Mouse (Mus musculus): ENCODE data around the gene Uts2r.
A peak's percentile ranks its signal among the peaks of the same experiment; 100 is the strongest.

Gene Uts2r

GRCm38 (mm10) chr11:121159971-121160370 lies at the start of gene Uts2r:
Gene Uts2r (plus strand): TSS chr11:121160271.
- DNase-seq (ENCODE audit: low spot score): no peak

- DNase-seq (ENCODE audit: low spot score): no peak
Measured at GRCm38 (mm10) chr11:121111051-121111450, 49.0 kb upstream of the Uts2r start.

DNA sequence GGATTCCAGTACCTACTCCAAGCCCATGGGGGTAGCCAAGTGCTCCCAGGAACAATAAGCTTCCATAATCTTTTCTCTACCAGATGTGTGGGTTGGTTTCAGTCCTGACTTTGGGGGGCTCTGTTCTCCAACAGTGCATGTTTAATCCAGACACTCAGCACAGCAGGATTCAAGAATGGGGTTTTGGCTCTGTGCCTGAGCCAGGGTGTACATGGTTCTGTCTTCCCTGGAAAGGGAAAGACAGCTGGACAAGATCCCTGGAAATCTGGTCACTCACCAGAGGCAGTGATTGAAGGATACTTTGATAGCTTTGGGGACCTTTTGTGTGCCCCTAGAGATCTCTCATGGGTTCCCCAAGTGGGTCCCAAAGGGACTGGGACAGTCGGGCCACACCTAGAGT lies 48.5 kb upstream of the Uts2r start:
- peak; percentile 43 for DNase-seq (ENCODE audit: low spot score)

DNA sequence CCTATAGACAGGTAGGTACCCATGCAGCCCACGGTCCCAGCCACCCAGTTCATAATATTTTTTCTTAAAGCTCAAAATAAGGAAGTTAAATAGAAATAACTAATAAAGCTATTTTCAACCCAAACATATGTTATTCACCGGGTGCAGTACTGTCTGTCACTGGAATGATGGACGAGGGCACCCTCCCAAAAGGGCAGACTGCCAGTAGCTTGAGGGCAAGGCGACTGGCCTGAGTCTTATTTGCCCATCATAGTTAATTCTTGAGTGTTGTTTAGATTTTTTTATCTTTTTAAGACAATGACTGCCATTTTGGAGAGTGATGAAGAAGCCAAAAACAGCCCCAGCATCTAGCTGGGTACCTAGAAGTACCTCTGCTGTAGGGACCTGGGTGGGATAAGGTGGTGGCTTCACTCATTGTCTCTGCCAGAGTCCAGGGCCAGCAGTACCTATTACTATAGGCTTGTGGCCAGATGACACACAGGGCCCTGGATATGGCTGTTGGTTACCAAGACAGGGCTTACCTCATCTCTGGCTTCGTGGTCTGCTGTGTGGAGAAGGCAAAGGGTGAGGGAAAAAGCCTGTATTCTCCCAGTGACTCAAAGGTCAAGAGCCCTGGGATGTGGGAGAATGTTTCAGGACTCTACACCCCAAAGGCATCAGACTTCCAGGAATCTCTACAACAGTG lies 47.8 kb upstream of the Uts2r start:
- DNase-seq (ENCODE audit: low spot score): peak; percentile 87

DNA sequence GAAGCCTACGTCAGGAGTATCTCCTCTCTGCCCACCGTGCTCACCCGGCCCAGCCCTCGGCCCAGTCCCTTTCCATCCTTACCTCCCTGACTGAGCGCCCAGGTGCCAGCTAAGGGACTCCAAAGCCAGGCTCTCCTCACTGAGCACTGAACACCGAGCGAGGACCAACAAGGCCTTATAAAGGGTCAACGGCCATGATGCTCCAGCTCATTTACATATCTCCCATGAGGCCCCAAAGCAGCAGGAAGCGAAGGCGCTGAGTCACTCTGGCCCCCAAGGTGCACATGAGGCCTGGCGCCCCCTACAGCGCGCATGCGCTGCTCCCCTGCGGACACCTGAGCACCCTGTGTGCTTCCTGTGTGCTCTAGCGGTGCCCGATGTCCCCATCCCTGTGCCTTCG lies 42.0 kb upstream of the Uts2r start:
- no peak for DNase-seq (ENCODE audit: low spot score)

GRCm38 (mm10) chr11:121118577-121118976 lies 41.5 kb upstream of the Uts2r start, which contains the start of gene Tex19.2:
Gene Tex19.2 (minus strand): TSS chr11:121118677.
- no peak for DNase-seq (ENCODE audit: low spot score)

GRCm38 (mm10) chr11:121121151-121121550 lies 38.9 kb upstream of the Uts2r start:
- no peak for DNase-seq (ENCODE audit: low spot score)

GRCm38 (mm10) chr11:121122024-121122670 lies 37.9 kb upstream of the Uts2r start:
- no peak for DNase-seq (ENCODE audit: low spot score)

- DNase-seq (ENCODE audit: low spot score): no peak
Measured at GRCm38 (mm10) chr11:121123438-121123837, 36.6 kb upstream of the Uts2r start.

DNA sequence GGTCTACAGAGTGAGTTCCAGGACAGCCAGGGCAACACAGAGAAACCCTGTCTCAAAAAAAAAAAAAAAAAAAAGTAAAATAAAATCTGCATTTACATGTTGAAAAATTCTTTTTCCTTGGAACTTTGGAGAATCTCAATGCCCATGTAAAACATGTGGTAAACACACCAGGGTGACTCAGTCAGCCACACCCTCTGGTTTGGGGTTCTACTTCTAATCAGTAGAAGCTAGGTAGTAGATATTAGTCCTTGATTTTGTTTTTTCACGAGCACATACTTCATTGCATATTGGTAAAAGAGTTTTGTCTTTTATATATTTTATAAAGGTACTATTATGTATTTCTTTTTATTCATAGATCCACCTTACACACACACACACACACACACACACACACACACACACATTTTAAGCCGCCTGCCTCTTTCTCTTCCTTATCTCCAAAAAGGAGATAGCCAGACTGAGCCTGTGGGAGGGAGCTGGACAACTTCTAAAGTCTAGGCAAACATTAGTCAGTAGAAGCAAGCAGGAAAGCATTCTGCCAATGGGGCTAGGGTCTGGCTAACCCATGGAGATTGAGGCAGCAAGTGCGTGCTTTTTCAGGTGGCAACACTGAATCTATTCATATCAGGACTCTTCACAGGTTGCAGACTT lies 34.4 kb upstream of the Uts2r start:
- no peak for DNase-seq (ENCODE audit: low spot score)

DNA sequence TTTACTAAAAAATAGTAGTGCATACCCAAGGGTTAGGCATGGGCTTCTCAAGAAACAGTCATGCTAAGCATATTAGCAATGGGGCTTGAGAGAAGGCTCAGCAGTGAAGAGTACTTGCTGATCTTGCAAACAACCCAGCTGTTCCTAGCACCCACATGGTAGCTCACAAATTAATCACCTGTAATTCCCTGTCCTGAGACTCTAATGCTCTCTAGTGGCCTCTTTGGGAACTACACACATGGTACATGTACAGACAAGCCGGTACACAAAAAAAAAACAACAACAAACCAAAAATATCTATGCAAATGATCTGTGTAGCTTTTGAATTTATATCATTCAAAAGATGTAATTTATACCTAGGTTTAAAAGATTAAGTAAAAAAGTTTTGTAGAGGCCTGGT lies 33.7 kb upstream of the Uts2r start:
- DNase-seq (ENCODE audit: low spot score): no peak

DNA sequence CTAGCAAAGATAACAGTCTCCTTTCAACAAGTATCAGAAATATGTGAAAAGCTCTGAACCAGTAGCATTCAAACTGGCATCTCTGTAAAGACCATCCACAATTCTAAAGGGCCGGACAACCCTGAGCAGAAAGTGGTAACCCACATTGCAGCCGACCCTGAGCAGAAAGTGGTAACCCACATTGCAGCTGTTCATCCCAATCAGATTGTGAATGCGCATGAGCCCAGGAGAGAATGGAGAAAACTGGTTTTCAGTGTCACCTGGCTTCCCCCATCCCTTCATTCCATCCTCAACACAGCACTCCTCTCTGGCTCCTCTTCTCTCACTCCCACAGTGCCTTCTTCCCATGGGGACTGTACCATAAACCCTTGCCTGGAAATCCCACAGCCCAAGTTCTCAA lies 32.6 kb upstream of the Uts2r start:
- no peak for DNase-seq (ENCODE audit: low spot score)

GRCm38 (mm10) chr11:121129616-121130015 lies 30.5 kb upstream of the Uts2r start:
- peak; percentile 55 for DNase-seq (ENCODE audit: low spot score)

- DNase-seq (ENCODE audit: low spot score): no peak
Measured at GRCm38 (mm10) chr11:121134600-121134999, 25.5 kb upstream of the Uts2r start.

DNA sequence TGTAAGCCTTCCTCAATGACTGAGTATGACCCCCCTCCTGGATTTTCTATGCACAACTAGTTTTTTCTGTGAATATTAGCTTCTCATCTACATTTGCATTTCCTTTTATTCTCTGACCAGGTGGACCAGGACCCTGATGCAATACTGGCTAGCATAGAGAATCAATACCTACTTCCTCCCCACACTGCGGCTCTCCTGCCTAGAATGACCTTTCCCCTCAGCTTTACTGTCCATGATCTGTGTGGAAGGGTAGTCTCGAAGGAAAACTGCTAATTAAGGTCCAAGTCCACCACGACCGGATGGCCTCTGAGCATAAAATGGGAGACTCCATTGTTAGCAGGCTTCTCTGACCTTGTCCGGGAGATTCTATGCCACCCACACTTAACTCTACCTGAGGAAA lies 22.4 kb upstream of the Uts2r start:
- DNase-seq (ENCODE audit: low spot score): no peak

GRCm38 (mm10) chr11:121138732-121139131 lies 21.3 kb upstream of the Uts2r start:
- DNase-seq (ENCODE audit: low spot score): no peak

DNA sequence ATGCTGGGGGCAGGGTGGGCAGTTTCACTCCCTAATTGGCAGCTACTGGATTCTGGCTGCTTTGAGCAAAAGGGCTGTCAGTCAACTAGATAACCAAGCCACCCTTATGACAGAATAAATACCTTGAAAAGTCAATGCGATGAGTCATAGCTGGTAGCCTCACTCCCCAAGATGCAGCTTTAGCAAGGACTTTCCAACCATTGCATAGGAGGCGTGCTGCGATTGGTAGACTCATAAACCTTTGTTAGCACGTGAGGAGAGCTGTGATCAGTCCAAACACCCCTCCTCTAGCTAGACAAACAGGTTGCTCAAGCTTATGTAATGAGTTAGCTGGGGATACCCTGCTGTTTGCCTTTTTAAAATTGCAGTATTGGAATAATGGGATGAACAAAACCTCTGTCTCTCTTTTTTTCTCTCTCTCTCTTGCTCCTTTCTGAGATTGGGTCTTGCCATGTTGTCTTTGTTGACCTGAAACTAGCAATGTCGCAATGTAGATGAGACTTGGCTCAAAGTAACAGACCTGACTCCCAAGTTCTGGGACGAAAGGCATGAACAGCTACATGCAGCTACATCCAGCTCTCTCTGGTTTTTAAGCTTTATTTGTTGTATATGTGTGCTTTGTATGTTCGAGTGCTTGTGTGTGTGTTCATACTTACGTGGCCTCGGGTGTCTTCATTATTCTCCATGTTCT lies 16.6 kb upstream of the Uts2r start:
- DNase-seq (ENCODE audit: low spot score): peak; percentile 69

DNA sequence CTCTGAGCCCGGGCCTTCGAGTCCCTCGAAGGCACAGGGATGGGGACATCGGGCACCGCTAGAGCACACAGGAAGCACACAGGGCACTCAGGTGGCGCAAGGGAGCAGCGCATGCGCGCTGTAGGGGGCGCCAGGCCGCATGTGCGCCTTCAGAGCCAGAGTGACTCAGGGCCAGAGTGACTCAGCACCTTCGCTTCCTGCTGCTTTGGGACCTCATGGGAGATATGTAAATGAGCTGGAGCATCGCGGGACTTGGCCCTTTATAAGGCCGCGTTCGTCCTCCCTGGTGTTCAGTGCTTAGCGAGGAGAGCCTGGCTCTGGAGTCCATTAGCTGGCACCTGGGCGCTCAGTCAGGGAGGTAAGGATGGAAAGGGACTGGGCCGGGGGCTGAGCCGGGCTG lies 14.2 kb upstream of the Uts2r start, which contains the start of gene Tex19.1:
Gene Tex19.1, plus strand, starts transcription at position 279 of the 400 bp plus-strand sequence.
- no peak for DNase-seq (ENCODE audit: low spot score)

DNA sequence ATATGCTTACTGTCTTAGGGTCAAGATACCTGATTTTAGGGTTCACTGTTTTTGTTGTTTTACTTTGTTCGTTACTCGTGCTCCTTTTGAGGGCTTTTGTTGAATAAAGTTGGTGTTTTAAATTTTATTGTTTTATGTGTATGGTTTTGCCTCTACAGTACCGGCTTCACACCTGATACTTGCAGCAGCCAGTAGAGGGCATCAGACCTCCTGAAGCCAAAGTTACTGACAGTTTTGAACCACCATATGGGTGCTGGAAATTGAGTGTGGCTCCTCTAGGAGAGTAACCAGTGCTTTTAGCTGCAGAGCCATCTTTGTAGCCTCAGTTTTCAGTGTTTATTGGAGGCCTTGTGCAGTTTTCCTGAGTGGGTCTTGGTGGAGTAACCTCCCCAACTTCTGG lies 11.9 kb upstream of the Uts2r start:
- no peak for DNase-seq (ENCODE audit: low spot score)

DNA sequence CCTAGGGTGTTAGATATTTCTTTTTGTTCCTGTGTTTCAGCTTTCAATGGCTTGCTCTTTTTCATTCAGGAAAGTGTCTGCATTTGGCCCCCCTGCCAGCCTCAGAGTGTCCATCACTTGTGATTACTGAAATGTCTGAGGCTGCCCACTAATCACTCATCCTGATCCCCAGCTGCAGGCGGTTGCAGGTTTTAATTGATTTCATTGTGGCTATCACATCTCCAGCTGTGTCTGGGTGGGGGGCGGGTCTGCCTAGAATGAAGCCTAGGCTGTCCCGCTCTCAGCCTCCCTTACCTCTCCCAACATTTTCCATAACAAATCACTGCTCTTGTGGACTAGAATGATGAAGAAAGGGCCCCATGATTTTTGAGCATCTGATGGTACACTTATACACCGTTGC lies 5.9 kb upstream of the Uts2r start:
- no peak for DNase-seq (ENCODE audit: low spot score)

- DNase-seq (ENCODE audit: low spot score): no peak
Measured at GRCm38 (mm10) chr11:121156411-121156891, 3.6 kb upstream of the Uts2r start.

- no peak for DNase-seq (ENCODE audit: low spot score)
Measured at GRCm38 (mm10) chr11:121160636-121161346, 720 bp downstream of the Uts2r start.

Data from adipocyte (in vitro differentiated cells).